Mouse (Mus musculus) limb, embryonic 10.5 days (tissue): ENCODE data around the gene Tnfrsf8. TPM values are rescaled to one million over a fixed set of nuclear protein-coding genes. Genes with fewer than 3 reads are reported as not detected.

ENCODE experiments used
- DNase-seq: peaks from one replicate; pipeline ENCODE4 v3.0.0-alpha.2; 2017; ENCODE audit warnings: low spot score
- H3K27ac ChIP-seq: fragments of 300-500 bp; sonication (generic); 2 replicates; pipeline ENCODE4 v1.5.1; 2016; ENCODE audit warnings: mild to moderate bottlenecking
- H3K27me3 ChIP-seq: fragments of 300-500 bp; sonication (generic); 2 replicates; pipeline ENCODE4 v1.6.1; 2016; ENCODE audit warnings: low read depth, mild to moderate bottlenecking; ENCODE audit not compliant: poor library complexity, severe bottlenecking
- H3K36me3 ChIP-seq: fragments of 300-500 bp; sonication (generic); 2 replicates; pipeline ENCODE4 v1.6.1; 2016; ENCODE audit warnings: mild to moderate bottlenecking, moderate library complexity
- H3K4me1 ChIP-seq: fragments of 300-500 bp; sonication (generic); 2 replicates; pipeline ENCODE4 v1.6.1; 2016
- H3K4me3 ChIP-seq: fragments of 300-500 bp; sonication (generic); 2 replicates; pipeline ENCODE4 v1.5.1; 2016; ENCODE audit warnings: mild to moderate bottlenecking, moderate library complexity
- H3K9me3 ChIP-seq: fragments of 300-500 bp; sonication (generic); replicated peaks from 2 replicates; pipeline ENCODE4 v1.6.1; 2016; ENCODE audit warnings: mild to moderate bottlenecking
- WGBS: fragments of 180-500 bp; shearing (Covaris S2); methylation state at CpG from one replicate; pipeline ENCODE4 v1.1.7; 2016; 5-methylcytosine and 5-hydroxymethylcytosine counted together
- polyA plus RNA-seq: library from polyadenylated mRNA; unstranded; fragments of >200 nt; fragmentation: Nextera tagmentation; extraction: Ambion mirVana; gene quantifications from 2 replicates; pipeline ENCODE4 v1.2.1, GENCODE M21; 2016

Tnfrsf8 gene
- polyA plus RNA-seq, 1 experiment from 2014 or later = 0.05 TPM

GRCm38 (mm10) chr4:145254418-145254817 lies 60.5 kb downstream of the Tnfrsf8 start:
- H3K36me3 ChIP-seq = no peaks in the 10 kb centered on the region
- H3K27ac ChIP-seq = no peak overlapping the region
- WGBS = 46% methylated on average over 13 of the region's 13 CpGs
- no peak overlapping the region for H3K4me3 ChIP-seq
- no peaks in the 10 kb centered on the region for H3K27me3 ChIP-seq
- H3K4me1 ChIP-seq = no peaks in the 10 kb centered on the region
- H3K9me3 ChIP-seq = no peaks in the 10 kb centered on the region
- DNase-seq = no peak

DNA sequence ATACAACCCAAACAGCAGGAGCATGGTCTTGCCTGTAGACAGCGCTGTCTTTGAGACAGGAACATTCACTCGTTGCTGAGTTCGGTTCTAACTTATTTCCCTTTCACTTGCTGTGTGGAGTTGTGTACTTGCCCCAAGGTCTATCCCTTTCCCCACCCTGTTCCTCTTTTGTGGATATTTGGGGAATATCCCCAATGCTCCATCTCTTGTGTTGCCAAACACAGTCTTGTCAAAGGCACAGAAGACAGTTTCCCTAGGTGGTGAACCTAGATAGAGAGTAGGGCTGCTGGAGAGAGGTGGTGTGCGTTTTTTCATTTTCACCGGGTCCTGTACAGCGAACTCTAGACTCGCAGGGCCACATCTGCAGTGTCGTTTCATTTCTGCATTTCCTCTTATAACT lies 62.4 kb downstream of the Tnfrsf8 start:
- no peak overlapping the region for H3K27ac ChIP-seq
- no peaks in the 10 kb centered on the region for H3K36me3 ChIP-seq
- no peak for DNase-seq
- H3K27me3 ChIP-seq = peaks cover 11% of the 10 kb centered on the region
- no peak overlapping the region for H3K4me3 ChIP-seq
- H3K4me1 ChIP-seq = no peaks in the 10 kb centered on the region
- 90% methylated on average over 8 of the region's 8 CpGs for WGBS
- no peaks in the 10 kb centered on the region for H3K9me3 ChIP-seq

GRCm38 (mm10) chr4:145251546-145251945 lies 63.4 kb downstream of the Tnfrsf8 start:
- 96% methylated on average over 4 of the region's 4 CpGs for WGBS

DNA sequence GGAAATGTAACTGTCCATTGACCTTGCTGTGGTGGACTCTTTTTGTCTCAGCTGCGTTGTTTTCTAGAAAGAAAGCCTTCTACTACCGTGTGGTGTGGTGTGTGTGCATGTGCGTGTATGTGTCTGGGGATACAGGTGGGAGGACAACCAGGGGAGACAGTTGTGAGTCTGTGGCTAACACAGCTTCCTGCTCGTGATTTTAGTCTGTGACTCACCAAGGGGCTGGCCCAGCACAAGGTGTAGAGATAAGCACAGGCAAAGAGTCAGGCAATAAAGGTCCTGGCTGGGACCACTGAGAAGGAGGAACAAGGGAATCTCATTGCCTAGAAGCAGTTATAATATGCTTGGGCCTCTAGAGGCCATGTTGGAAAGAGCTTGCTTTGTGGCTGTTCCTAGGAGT lies 65.0 kb downstream of the Tnfrsf8 start:
- no peak overlapping the region for H3K4me3 ChIP-seq
- DNase-seq = no peak
- WGBS = 81% methylated on average over 4 of the region's 4 CpGs

More at GRCm38 (mm10) chr4:145251546-145251945, 63.4 kb downstream of the Tnfrsf8 start:
- no peak for DNase-seq
- H3K4me3 ChIP-seq = no peak overlapping the region
- no peaks in the 10 kb centered on the region for H3K9me3 ChIP-seq
- peaks cover 4% of the 10 kb centered on the region for H3K4me1 ChIP-seq
- no peak overlapping the region for H3K27ac ChIP-seq
- H3K36me3 ChIP-seq = no peaks in the 10 kb centered on the region
- peaks cover 21% of the 10 kb centered on the region for H3K27me3 ChIP-seq

GRCm38 (mm10) chr4:145247556-145247955 lies 67.4 kb downstream of the Tnfrsf8 start:
- no peak for DNase-seq
- Histone ChIP-seq H3K4me1 (peaks cover 11% of the 10 kb centered on the region), H3K9me3 (no peaks in the 10 kb centered on the region), H3K4me3 (no peak overlapping the region), H3K27ac (no peak overlapping the region), H3K27me3 (peaks cover 50% of the 10 kb centered on the region), H3K36me3 (no peaks in the 10 kb centered on the region)
- 72% methylated on average over 2 of the region's 2 CpGs for WGBS

More for the DNA sequence above, 65.0 kb downstream of the Tnfrsf8 start:
- H3K36me3 ChIP-seq = no peaks in the 10 kb centered on the region
- peaks cover 11% of the 10 kb centered on the region for H3K4me1 ChIP-seq
- peaks cover 37% of the 10 kb centered on the region for H3K27me3 ChIP-seq
- H3K9me3 ChIP-seq = no peaks in the 10 kb centered on the region
- H3K27ac ChIP-seq = no peak overlapping the region

- Histone ChIP-seq H3K9me3 (no peaks in the 10 kb centered on the region), H3K4me3 (peak within 1 kb of the TSS; percentile 56), H3K27ac (peak within 1 kb of the TSS; percentile 73), H3K4me1 (peaks cover 11% of the 10 kb centered on the region), H3K36me3 (no peaks in the 10 kb centered on the region), H3K27me3 (peaks cover 50% of the 10 kb centered on the region)
- peak; percentile 59 for DNase-seq
- WGBS = under 1% methylated on average over 47 of the region's 47 CpGs
These were observed 68.6 kb downstream of the Tnfrsf8 start, which contains the start of gene Tnfrsf1b for GRCm38 (mm10) chr4:145246173-145247011. Tnfrsf1b (minus strand) TSS chr4:145246870.

DNA sequence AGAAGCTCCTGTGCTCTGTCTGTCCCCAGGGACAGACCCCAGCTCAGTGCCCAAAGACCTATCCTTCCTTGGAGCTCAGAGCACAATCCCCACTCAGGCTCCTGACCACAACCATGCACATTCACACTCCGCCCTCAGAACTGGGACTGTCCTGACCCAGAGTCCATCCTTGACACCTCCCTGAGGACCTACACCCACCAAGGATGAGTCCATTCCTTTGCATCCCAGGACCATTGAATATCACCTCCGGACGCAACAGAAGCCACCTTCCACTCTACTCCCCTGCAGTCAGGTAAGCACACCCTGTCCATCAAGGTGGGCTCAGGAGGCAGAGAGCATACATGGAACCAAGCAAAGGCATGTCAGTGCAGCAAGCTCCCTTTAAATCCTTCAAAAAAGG lies 69.4 kb downstream of the Tnfrsf8 start:
- no peak for DNase-seq
- WGBS = 93% methylated on average over 3 of the region's 3 CpGs
- no peak overlapping the region for H3K27ac ChIP-seq
- peaks cover 50% of the 10 kb centered on the region for H3K27me3 ChIP-seq
- H3K9me3 ChIP-seq = no peaks in the 10 kb centered on the region
- H3K4me1 ChIP-seq = peaks cover 11% of the 10 kb centered on the region
- H3K4me3 ChIP-seq = peak overlapping the region; percentile 56
- H3K36me3 ChIP-seq = no peaks in the 10 kb centered on the region

DNA sequence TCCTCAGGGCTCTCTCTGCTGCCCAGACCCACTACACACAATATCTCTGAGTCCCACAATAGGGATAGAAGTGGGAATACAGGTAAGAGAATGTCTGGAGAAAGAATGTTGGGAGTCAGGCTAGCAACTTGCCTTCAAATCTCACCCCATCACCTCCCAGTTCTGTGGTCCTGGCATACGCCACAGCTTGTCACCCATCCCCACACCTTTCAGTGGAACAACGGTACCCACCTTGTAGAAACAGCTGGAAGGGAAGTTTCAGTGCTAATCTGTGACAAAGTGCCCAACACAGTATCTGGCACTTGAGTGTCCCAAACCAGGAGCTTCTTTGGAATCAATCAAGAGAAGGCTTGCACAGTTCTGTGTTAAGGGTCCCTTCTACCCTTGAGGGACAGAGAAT lies 70.3 kb downstream of the Tnfrsf8 start:
- DNase-seq = no peak
- H3K9me3 ChIP-seq = no peaks in the 10 kb centered on the region
- peaks cover 13% of the 10 kb centered on the region for H3K4me1 ChIP-seq
- WGBS = 86% methylated on average over 2 of the region's 2 CpGs
- no peak overlapping the region for H3K4me3 ChIP-seq
- H3K27me3 ChIP-seq = peaks cover 50% of the 10 kb centered on the region
- H3K36me3 ChIP-seq = no peaks in the 10 kb centered on the region
- H3K27ac ChIP-seq = no peak overlapping the region

GRCm38 (mm10) chr4:145242719-145243350 lies 72.1 kb downstream of the Tnfrsf8 start:
- Histone ChIP-seq H3K27ac (no peak overlapping the region), H3K9me3 (no peaks in the 10 kb centered on the region), H3K4me3 (no peak overlapping the region), H3K4me1 (peaks cover 27% of the 10 kb centered on the region), H3K36me3 (no peaks in the 10 kb centered on the region), H3K27me3 (peaks cover 41% of the 10 kb centered on the region)
- WGBS = 74% methylated on average over 1 of the region's 1 CpGs
- DNase-seq = no peak

GRCm38 (mm10) chr4:145240723-145241231 lies 74.2 kb downstream of the Tnfrsf8 start:
- H3K27ac ChIP-seq = no peak overlapping the region
- DNase-seq = no peak
- H3K9me3 ChIP-seq = no peaks in the 10 kb centered on the region
- H3K4me3 ChIP-seq = no peak overlapping the region
- no peaks in the 10 kb centered on the region for H3K36me3 ChIP-seq
- WGBS = 83% methylated on average over 4 of the region's 4 CpGs
- H3K27me3 ChIP-seq = peaks cover 20% of the 10 kb centered on the region
- H3K4me1 ChIP-seq = peaks cover 16% of the 10 kb centered on the region

DNA sequence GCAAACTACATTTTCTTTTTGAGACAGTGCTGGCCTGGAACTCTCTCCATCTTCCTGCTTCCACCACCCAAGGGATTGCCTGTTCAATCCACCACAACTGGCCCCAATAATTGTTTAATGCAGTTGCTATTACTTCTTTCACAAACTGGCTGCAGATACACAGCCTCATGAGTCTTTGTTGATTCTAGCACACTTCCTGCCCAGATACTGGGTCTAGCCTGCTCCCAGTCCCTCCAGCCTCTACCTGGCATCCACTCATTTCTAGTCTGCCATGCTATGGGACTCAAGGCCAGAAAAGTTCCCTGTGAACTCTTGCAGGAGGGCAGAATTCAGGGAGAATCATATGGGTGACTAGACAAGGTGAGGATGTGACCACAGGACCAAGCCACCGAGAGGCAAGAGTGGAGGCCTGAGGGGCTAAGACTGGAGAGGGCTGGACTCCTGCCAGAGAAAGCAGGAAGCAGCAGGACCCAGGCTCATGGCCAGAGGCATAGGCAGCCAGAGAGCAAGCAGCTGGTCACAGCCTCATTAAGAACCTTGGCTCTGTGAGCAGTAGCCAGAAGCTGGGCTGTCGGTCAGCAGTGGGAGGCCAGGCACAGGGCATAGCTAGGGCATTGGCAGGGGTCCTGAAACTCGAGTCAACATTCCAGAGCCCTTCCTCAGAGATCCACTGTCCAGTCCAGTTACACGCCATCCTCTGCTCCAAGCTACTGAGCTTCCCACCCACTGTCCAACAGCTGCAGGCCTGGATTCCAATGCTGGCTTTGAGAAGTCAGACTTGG lies 75.7 kb downstream of the Tnfrsf8 start:
- Histone ChIP-seq H3K36me3 (no peaks in the 10 kb centered on the region), H3K27me3 (peaks cover 5% of the 10 kb centered on the region; the same call in 1 of the 2 replicates), H3K27ac (peak overlapping the region; percentile 61), H3K4me1 (peaks cover 16% of the 10 kb centered on the region), H3K4me3 (no peak overlapping the region), H3K9me3 (no peaks in the 10 kb centered on the region)
- peak; percentile 47 for DNase-seq
- 52% methylated on average over 4 of the region's 4 CpGs for WGBS

DNA sequence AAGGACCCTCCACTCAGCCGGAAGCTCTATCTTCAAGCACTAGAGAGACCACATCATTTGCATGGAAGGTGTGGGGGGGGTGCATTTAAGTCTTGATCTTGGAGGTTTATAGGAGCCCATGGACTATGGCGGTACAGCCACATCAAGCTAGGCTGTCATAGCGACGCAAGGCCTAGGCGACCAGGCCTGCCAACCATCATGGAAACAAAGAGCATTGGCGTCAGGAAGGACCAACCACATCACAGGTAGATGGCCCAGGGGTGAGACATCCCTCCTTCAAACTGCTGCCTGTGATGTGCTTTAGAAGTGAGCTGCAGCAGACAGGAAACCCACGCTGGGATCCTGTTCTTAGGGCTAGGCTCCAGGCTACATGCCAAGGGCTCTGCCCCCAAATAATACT lies 78.9 kb downstream of the Tnfrsf8 start:
- Histone ChIP-seq H3K4me1 (peaks cover 16% of the 10 kb centered on the region), H3K9me3 (no peaks in the 10 kb centered on the region), H3K27ac (no peak overlapping the region), H3K27me3 (no peaks in the 10 kb centered on the region), H3K36me3 (no peaks in the 10 kb centered on the region), H3K4me3 (no peak overlapping the region)
- no peak for DNase-seq
- WGBS = 92% methylated on average over 7 of the region's 7 CpGs
